In genomic region chr13:120220922-120221321, GRCm38 (mm10) we compare ENCODE assay signal across 18 mouse cellular contexts. TPM values are rescaled to one million over a fixed set of nuclear protein-coding genes. Genes with fewer than 3 reads are reported as not detected.
"Had no signal": no experiment of that assay in that cellular context is flagged by ENCODE, and none has a peak within 500 bp of the region (broad histone marks: within the 10 kb centered on the region; RNA-seq: fewer than 3 reads in every experiment).

No protein-coding gene starts in this region.

RNA-seq across cellular contexts. Expression of gene Gm21762, which starts 5.2 kb away (rescaled TPM):
- total RNA-seq: layer of hippocampus, adult 8-10 months; layer of hippocampus, postnatal 14 days; left cerebral cortex, adult 18-20 months; left cerebral cortex, postnatal 10 days; left cerebral cortex, postnatal 4 days; monocyte, adult 5-6 weeks had no signal
- polyA plus RNA-seq: kidney, embryonic 14.5 days; limb, embryonic 13.5 days; liver, embryonic 14.5 days; lung, postnatal 0 days; midbrain, embryonic 11.5 days; midbrain, embryonic 15.5 days; neural tube, embryonic 13.5 days; stomach, embryonic 16.5 days had no signal

RNA-seq across cellular contexts. Expression of gene Gm21731, which starts 18.0 kb away (rescaled TPM):
- total RNA-seq: layer of hippocampus, adult 8-10 months; layer of hippocampus, postnatal 14 days; left cerebral cortex, adult 18-20 months; left cerebral cortex, postnatal 10 days; left cerebral cortex, postnatal 4 days; liver, adult 2 months; monocyte, adult 5-6 weeks had no signal
- polyA plus RNA-seq: kidney, embryonic 14.5 days; limb, embryonic 13.5 days; liver, adult 2 months; liver, embryonic 14.5 days; lung, adult 2 months; lung, postnatal 0 days; midbrain, embryonic 11.5 days; midbrain, embryonic 15.5 days; neural tube, embryonic 13.5 days; spleen, adult 2 months; stomach, embryonic 16.5 days; thymus, postnatal 0 days had no signal

RNA-seq across cellular contexts. Expression of gene AF067061, which starts 42.0 kb away (rescaled TPM):
- total RNA-seq: layer of hippocampus, adult 8-10 months; layer of hippocampus, postnatal 14 days; left cerebral cortex, adult 18-20 months; left cerebral cortex, postnatal 10 days; left cerebral cortex, postnatal 4 days; liver, adult 2 months; monocyte, adult 5-6 weeks had no signal
- polyA plus RNA-seq: kidney, embryonic 14.5 days; limb, embryonic 13.5 days; liver, adult 2 months; liver, embryonic 14.5 days; lung, adult 2 months; lung, postnatal 0 days; midbrain, embryonic 11.5 days; midbrain, embryonic 15.5 days; neural tube, embryonic 13.5 days; stomach, embryonic 16.5 days; thymus, postnatal 0 days had no signal

RNA-seq across cellular contexts. Expression of gene Gm21818, which starts 48.7 kb away (rescaled TPM):
- total RNA-seq: layer of hippocampus, adult 8-10 months; layer of hippocampus, postnatal 14 days; left cerebral cortex, adult 18-20 months; left cerebral cortex, postnatal 10 days; left cerebral cortex, postnatal 4 days; liver, adult 2 months; monocyte, adult 5-6 weeks had no signal
- polyA plus RNA-seq: kidney, embryonic 14.5 days; limb, embryonic 13.5 days; liver, adult 2 months; liver, embryonic 14.5 days; lung, adult 2 months; lung, postnatal 0 days; midbrain, embryonic 11.5 days; midbrain, embryonic 15.5 days; neural tube, embryonic 13.5 days; spleen, adult 2 months; stomach, embryonic 16.5 days; thymus, postnatal 0 days had no signal
